Mouse (Mus musculus): ENCODE results near the gene Gpr157.

DNA sequence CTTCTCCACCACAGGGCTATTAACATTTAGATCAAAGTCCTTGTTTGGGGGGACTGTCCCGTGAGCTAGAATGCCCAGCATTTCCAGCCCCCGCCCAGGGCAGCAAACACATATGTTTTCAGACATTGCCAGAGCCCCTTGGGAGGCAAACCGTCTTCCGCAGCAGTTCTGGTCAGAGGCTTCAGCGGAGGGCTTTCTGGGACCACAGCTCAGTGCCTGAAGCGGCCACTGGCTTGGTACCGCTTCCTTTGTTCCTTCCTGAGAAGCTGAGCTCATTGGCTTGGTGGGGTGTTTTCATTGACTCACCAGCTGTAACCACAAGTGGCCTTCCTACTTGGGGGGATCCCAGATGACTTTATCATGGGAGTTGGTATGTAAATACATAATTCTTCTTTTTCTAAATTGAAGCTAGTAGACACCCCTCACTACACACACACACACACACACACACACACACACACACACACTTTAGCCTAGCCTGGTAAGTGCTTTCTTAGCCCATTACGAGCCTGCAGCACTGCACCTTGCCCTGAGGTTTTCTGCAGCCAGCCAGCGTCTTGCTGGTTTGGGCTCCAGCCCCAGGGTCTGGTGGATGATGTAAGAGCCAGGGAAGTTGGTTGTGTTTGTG, 27.2 kb upstream of the Gpr157 start:
- no peak for TF ChIP-seq POLR2A (IDR thresholded peaks at IDR 0.05; ENCODE audit: borderline replicate concordance, extremely low read depth, low read depth, low read length)
- no peak for TF ChIP-seq CTCF (IDR thresholded peaks at IDR 0.05; ENCODE audit: insufficient read depth, low read length)
